Mouse (Mus musculus): ENCODE measurements around the gene Myo1d.

Myo1d gene

DNA sequence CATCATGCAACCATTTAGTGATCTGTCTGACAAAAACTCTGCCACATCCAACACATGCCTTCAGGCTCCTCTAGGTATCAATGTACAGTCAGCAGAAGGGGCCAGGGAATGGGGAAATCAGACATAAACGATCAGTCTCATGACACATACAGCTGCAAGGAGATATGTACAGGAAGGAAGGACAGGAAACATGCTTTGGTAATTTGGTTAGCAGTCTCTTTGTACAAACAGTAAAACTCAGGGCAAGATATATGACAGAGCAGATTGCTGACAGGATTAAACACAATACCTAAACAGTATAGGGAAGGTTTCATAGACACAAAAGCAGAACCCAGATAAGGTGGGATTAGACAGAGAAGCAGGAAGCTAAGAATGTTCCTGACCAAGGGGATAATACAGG, 60.8 kb downstream of the Myo1d start:
- DNase-seq, result no peak

DNA sequence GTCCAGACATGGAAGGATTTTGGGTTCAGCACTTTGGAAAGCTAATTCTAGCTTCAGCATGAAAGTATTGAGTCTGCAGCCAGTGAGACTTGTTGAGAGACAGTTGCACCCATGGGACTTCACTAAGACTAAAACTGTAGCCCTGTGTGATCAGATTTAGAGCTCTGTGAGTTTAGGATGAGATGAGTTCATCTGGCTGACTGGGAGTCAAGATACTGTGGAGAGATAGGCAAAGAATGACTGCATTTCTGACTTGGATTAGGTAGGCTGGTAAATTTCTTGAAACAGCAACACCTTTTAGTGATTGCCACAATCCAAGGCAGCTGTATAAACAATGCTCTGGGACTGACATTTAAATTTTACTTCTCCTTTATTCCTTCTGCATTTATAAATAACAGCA, 61.8 kb downstream of the Myo1d start:
- no peak for DNase-seq

DNA sequence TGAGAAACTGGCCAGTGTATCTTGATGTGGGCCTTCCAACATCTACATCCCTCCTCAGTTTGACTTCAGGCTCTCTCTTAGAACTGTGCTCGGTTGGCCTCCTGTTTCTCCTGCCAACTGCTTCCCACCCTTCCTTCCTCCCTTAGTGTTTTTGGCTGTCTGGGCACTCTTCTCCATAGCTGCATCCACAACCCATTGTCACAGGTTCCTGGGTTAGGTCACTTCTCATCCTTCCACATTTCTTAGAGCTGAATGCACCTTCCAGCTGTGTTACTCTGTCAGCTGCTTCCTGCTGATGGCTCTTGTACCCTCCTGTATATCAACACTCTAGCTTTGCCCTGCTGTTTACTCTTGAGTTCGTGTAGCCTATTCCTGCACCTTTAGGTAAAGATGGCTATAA, 64.7 kb downstream of the Myo1d start:
- no peak for DNase-seq

DNA sequence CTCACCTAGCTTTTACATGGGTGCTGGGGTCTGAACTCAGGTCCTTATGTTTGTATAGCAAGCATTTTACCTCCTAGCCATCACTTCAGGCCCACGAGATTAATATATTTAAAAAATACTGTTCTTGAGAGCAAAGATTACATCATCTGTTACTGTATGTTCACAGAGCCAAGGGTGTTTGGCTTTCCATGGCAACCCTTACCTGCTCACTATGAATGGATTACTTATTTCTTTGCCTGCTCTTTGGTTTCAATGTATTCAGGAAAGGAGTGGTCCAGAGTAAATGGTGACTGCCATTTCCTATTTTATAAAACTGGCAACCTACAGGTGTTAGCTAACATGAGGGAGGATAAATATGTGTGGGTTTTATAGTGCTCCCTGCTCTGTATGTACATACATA, 66.1 kb downstream of the Myo1d start:
- DNase-seq, result no peak

DNA sequence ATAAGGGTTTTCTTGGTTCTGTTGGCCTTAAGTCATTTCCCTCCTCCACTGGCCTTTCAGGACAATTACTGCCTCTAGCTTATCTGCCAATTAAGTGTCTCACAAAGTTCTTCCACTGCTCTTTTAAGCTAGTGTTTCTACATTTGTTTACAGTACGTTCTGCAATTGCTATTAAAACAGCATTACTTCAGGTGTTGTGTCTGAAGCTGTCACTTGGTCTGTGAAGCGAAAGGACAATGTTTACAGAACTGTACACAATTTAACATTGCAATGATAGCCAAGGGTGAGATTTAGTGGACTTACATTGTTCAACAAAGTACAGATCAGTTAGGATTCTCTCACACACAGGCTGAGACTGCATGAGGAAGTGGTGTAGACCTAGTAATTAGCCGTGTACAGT, 67.6 kb downstream of the Myo1d start:
- DNase-seq, result no peak

DNA sequence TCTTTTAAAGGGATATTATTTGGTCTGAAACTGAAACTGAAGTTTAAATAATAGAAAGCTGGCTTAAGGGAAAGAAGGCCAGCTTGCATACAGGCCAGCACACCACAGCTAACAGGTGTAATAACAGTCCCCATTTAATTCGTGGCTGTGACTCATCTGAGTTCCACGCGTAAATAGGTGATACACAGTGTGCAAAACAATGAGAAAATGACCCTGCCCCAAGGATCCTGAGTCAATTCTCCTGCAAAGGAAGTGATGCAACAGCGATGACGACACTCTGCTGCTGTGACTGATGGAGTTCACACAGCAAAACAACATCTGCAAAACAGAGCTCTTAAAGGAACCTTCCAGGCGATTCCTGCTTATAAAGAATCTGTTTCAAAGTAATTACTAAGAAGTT, 68.5 kb downstream of the Myo1d start:
- no peak for DNase-seq

DNA sequence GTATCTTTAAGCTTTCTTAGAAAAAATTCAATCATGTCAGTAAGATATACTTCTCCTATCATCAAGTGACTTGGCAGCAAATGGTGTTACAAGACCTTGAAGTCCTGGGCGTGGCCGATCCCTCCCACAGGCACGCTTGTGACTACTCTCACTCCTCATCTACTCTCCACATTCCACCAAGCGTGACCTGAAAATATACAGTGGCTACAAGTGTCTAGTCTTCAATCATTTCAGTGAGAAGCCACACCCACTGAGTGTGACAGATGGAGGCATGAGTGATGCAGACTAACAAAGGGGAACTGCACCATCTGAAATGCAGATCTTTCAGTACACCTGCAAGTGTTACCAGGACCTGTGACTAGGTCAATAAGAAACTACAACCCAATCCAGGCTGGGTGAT, 79.2 kb downstream of the Myo1d start:
- DNase-seq, result no peak

DNA sequence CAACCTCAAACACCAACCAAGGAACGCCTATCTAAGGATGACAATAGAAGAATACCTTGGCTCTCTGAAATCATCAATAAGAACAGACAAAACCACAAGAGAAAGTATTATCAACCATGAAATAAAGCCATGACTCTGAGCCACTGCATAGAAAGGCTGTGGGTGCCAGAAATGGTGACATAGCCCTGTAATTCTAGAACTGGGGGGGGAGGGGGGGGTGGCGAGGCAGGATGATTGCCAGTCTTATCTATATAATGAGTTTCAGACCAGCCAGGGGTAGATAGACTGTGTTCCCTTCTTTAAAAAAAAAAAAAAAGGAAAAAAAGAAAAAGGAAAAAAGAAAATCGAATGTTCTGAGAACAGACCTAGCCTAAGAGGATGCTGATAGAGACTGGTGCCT, 81.1 kb downstream of the Myo1d start:
- DNase-seq, result no peak

DNA sequence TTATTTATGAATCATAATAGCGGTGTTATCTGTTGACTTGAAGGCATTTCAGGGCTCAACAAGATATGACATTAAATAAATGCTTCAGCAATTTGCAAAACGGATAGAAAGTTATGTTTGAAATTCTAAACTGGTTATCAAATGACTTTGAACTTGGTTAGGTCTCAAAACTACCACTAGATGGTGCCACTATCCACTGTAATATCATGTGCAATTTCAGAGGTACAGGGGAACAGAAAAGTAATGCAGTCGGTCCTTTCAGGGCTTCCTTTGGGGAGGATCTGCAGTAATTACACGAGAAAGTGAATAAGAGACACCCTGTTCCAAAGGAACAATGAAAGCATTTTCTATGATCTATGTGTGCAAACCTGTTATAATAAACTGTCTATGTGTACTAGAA, 83.5 kb downstream of the Myo1d start:
- DNase-seq, result peak; percentile 75

DNA sequence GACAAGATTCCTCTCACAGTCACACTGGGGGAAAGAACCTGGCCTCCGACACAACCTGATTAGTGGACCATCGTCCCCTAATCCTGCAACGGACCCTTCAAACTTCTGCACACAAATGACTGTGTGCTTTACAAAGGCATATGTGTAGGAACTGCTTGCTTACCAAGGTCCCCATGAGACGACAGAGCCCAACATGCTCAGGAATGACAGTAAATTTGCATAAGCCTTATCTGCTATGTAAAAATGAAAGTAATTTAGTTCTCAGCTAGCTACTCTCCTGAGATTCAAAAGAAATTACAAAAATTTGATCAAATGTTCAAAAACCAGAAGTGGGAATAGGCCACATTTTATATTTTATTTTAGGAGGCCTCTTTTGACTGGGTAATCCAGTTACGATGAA, 95.2 kb downstream of the Myo1d start:
- no peak for DNase-seq

DNA sequence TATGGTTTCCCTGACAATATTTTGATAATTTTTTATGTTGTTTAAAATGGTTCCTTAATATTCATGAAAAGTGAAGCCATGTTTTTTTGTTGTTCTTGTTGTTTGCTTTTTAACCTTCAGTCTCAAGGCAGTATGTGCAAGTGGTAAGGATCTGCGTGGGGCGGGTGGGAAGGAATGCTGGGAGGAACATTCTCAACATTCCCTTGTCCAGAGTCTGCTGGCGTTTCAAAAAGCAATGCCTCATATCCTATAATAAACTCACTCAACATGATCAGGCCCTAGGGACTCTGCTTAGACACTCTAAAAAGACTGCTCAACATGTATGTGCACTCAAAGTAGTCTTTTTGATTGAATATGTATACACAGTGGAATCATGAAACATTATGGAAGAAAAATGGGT, 97.1 kb downstream of the Myo1d start:
- DNase-seq, result no peak

DNA sequence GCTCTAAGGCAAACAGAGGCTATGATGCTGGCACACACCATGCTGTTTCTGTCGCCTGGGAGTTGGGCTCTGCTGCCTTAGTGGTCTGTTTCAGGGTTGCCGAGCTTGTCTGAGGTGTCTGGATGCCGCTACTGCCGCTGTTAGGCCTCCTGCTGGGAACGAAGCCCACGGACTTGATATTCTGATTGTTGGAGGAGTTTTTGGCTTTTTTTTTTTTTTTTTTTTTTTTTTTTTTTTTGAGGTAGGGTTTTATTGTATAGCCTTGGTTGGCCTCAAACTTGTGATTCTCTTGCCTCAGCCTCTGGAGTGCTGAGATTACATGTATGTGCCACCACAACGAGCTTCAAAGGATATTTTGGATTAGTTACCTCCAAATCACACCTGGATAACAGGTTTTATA, 106.8 kb downstream of the Myo1d start:
- no peak for DNase-seq

DNA sequence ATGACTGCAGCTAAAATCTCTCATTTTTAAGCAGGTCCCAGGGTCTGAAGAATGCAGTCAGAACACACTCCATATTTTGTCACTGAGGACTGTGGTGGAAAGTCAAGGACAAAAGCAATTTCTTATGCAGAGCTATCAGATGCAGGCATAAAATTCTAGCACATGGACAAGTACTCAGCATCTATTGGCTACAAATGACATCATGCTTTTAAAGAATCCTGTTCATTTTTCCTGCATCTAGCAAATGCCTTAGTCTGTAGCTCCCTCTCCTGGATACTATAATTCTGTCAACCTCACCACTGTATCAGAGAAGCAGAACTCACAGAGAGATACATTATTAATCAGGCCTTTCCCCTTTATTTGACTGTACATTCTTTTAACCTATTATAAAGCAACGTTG, 109.4 kb downstream of the Myo1d start:
- peak; percentile 87 for DNase-seq

DNA sequence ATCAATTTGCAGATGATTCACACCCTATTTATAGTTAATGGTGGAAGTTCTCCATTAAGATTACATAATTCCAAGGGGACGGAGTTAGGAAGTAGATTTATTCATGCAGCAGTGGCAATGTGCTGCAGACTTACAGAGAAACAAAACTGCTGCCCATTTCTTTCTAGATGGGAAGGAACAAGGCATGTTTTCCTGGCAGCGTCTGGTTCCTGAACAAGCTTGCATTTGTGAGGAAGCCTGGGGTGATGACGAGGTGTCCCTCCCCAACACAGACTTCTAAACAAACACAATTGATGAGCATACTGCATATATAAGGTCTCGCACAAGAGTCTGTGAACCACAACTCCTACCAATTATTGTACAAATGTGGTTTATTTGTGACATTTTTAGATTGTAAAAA, 109.9 kb downstream of the Myo1d start:
- DNase-seq, result no peak

DNA sequence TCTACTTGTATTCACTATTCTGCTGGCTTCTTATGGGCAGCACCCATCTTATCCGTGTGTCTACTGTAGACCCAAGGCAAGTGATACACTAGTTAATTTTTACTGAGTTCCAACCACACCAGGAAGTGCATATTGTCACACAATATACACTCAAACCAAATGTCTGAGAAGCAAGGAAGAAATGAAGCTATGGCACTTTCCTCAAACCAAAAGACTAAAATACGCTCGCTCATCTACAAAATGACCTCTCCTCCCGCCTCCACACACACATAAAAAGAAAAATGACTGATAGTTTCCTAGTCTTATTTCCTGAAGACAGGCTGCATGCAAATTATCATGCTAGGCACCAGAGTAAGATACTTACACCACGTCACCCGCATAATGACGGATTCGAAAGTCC, 113.6 kb downstream of the Myo1d start:
- DNase-seq, result no peak

DNA sequence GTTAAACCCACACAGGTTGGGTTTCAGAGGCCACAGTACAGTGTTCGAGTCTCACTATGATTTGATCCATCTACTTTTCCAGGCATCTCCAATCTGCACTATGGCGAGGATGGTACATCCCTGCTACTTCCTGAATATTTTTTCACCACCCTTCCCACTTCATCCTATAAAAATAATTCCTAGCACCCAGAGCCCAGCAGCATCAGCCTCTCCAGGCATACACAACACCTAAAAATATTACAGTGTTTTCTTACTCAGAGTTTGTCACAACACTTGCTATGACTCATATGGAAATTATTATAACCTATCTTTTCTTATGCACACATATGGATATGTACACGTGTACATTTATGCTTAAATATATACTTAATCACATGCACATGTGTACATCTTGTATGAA, 115.6 kb downstream of the Myo1d start:
- DNase-seq, result no peak

DNA sequence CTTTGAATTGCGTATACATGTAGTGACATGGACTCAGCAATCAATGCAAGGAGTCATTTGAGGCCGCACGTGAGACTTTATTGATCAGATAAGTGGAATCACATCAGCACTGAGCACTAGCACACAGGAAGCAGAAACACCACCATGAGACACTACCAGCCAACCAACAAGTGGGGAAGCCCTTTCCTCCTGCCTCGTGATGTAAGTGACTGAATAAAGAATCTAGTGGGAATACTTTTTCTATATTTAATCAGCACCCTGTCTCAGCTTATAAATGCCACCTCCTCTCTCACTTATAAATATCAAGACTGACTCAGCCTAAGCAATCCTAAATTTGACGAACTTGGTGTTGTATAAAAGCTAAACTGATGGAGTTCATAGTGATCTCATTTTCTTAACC, 134.7 kb downstream of the Myo1d start:
- DNase-seq, result no peak

DNA sequence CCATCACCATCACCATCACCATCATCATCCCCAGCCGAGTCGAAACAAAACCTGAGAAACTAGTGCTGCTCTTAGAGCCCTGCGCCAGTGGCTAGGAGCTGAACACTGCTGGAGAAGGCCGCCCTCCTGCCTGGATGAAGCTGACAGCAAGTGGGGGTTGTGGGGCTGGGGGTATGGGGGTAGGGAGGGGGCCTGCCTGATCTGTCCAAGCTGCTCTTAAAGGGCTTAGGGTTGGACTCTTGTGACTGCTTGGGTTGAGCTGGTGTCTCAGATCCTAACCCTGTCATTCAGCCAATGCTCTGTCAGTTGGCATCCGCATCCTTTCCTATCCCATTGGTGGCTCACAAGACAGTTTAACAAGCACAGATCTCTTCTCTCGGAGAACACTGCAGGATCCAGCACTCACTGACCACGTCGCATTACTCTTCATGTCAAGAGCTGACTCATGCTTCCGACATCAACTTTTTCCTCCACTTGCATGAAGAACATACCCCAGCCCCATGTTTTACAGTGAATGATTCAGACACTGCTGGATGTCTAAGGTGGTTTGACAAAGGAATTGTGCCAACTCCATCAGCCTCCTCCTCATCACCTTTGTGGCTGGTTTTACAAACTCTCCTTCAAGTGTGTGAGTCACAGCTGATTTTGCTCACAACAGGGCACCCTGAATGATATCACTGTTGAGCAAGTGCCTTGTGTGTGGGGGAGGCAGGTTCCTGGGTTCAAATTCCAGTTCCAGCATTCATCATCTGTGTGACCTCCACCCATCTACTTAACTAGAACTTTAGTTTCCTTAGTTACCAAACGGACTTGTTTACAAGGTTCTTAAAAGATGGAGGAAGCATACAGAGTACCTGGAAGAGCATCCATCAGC, 150.6 kb downstream of the Myo1d start:
- DNase-seq, result no peak

DNA sequence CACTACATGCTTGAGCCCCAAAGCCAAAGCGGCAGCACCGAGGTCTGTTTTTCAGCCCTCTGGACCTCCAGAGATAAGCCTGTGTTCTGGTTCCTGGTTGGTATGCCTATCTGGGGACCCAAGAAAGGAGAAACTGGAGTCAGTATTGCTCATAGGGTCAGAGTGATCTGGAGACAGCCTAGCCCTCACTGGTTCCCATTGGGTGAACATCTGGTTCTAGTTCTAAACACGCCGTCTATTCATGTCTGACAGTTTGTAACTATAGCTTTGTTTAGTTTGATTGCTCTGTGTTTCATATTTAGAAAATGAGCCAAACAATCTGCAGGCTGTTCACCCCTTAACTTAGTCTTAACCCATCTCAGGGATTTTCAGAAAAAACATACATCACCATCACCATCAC, 151.2 kb downstream of the Myo1d start:
- no peak for DNase-seq

DNA sequence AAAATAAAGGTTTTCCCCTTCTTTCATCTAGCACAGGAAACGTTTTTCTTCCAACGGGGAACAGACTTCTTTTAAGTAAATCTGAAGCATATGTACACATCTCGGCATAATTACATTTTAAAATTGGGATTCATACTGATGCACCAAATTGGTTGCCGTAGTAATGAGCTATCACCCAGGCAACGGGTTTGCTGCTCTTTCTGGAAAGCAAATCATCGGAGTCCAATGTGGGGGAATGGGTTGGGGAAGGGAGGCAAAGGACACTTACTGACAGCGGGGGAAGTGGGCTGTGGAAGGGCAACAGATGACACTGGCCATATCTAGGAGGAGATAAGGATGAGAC, 156.8 kb downstream of the Myo1d start:
- DNase-seq, result peak; percentile 65

DNA sequence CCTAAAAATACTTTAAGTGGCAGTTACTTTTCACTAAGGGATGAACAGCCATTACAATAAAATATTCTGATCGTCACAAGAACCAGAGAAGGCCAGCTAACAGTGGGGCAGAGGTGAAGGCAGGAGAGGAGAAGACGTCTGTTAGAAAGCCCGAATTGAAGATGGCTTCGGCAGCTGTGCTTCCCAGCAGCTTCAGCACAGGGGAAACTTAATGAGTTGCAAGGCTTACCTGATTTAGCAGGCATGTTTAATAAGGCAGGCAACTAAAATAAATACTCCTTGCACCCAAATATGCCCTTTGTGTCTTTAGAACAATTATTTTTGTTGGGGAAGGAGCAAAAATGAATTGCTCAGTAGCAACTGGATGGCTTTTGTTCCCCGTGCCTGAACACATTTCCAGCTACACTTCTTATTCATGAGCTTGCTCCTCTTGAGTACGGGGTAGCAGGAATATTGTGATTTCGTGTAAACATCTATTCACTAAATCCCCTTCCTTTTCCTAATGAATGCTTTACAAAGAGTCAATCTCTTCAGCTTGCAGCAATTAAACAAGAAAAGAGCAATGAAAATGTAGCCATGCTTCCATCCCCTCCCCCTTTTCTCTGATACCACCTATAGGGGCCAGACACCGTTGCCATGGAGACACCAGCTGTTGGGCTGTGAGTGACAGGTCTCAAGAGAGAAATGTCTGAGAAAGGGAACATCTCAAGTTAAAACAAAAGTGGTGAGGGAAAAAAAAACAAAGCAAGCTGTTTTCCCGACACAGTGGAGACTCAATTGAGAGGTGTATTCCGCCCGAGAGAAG, 157.4 kb downstream of the Myo1d start:
- peak; percentile 76 for DNase-seq

DNA sequence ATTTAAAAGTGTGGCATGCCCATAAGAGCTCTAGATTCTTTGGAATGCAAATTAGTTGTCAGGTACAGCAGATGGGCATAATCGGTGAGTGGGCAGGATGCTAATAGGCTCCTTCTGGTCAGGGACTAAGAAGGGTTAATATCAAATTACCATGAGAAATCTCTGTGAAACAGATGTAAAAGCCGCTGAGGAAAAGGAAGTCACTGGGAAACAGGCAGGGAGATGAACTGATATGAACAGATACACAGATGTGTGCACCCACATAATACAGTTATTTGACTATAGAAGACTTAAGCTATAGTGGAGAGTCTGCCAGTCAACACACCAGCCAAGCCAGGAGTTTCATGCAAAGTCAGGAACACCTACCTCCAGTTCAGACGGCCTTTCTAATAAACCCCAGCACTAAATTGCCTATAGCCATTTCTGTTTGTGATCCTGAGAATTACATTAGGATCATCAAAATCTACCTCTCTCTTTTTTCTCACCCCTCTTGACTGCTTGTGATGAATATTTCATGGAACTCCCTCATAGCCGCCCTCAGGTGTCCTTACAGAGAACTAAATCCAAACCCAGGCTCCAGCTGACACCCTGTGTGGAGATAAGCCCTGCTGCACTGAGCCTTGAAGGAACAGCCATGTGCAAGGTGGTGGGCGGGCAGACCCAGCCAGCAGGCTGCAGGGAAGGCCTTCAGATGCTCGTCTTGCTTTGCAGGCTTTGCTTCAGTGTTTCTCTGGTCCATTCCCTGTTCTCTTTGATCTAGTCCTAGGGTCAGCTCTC, 164.7 kb downstream of the Myo1d start:
- no peak for DNase-seq

DNA sequence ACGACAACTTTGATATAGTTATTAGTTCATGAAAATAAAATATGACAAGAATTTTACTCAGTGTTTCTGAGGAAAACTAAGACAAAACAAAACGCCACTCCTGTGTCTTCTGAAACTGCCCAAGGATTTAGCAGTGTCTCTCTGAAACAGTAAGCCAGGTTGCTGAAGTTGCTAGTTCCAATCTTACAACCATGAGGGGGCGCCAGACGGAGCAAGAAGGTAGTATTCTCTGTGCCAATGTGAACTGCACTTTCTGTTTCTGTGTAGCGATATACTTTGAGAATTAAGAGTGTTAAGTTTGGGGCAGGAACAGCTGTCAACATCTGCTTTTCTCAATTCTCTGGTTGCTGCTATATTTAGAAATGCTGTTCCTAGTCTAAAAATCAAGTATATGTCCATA, 165.4 kb downstream of the Myo1d start:
- DNase-seq, result peak; percentile 72

DNA sequence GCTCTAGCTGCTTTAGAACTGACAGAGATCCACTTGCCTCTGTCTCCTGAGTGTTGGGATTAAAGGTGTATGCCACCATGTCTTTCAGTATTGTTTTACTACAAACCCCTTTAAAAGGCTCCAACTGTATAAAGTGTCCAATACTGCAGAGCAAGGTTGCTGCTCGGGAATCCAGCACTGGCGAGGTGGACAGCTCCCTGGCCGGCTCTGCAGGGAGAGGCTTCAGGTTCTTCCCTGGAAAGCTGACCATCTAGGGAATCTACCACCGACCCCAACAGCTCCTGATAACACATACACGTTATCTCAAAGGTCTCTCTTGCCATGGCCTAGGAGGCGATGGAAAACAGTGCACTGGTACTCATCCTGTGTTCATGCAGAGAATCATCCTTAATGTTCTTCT, 166.3 kb downstream of the Myo1d start:
- DNase-seq, result peak; percentile 42
